Comparison of ENCODE assay signal across 8 mouse cellular contexts in the genomic region with DNA sequence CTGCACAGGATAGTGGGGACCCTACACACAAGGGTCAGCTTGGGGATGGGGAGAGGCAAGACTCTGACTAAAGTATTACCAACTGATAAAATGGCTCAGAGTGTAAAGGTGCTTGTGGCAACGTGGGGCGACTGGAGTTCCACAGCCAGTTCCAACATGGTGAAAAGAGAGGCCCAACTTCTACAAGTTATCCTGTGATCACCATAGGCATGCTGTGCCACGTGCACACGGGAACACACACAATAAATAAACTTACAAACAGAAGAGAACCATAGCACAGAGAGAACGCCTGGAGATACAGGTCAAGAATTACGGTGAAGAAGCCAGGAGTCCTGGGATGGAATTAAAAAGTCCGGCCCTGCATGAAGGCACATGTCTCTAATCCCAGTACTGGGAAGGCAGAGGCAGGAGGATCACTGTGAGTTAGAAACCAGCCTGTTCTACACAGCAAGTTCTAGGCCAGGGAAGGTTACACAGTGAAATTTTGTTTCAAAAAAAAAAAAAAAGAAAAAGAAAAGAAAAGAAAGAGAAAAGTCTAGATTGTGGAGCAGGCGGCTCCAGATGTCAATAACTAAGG. TPM values are rescaled to one million over a fixed set of nuclear protein-coding genes. Genes with fewer than 3 reads are reported as not detected.
DNase-seq lines count a peak whose midpoint lies in the region; ATAC-seq and TF ChIP-seq lines count a peak whose summit lies in the region.

No protein-coding gene starts in this region.

- DNase-seq in liver, adult 2 months (ENCODE audit: extremely low read depth, low read depth, low spot score), result no peak
- DNase-seq in liver, result no peak
- DNase-seq in embryonic facial prominence, embryonic 14.5 days (ENCODE audit: low spot score), result no peak
- DNase-seq in spleen, postnatal 10 days (ENCODE audit: low spot score in 2 of 2), result no peak
- no peak for DNase-seq in left cerebral cortex, postnatal 25 days (ENCODE audit: low spot score in 2 of 2)
- no peak for DNase-seq in cerebellum, adult 8-10 months

- no peak for TF ChIP-seq CTCF in liver, adult 2 months (IDR thresholded peaks at IDR 0.05; ENCODE audit: low read depth, low read length)
- no peak for TF ChIP-seq CTCF in intestine, postnatal 0 days (IDR thresholded peaks at IDR 0.05; ENCODE audit: low read depth)

- 2% methylated on average over 8 of the region's 8 CpGs for WGBS in liver, adult 2 months
- 9% methylated on average over 8 of the region's 8 CpGs for WGBS in embryonic facial prominence, embryonic 14.5 days
- 5% methylated on average over 8 of the region's 8 CpGs for WGBS in intestine, postnatal 0 days
- 13% methylated on average over 8 of the region's 8 CpGs for WGBS in neural tube, embryonic 14.5 days

- H3K9ac ChIP-seq in liver, adult 2 months (ENCODE audit: low read depth, low read length), result peak overlapping the region; percentile 77
- peak overlapping the region; percentile 88 for H3K9ac ChIP-seq in embryonic facial prominence, embryonic 14.5 days (ENCODE audit: low read depth, low read length)
- peak overlapping the region; percentile 80 for H3K9ac ChIP-seq in intestine, postnatal 0 days (ENCODE audit: low read depth, low read length)
- peak overlapping the region; percentile 80 for H3K9ac ChIP-seq in neural tube, embryonic 14.5 days (replicated peaks; ENCODE audit: low read depth, low read length)

- peak overlapping the region; percentile 72 for H3K4me3 ChIP-seq in liver, adult 2 months (ENCODE audit: insufficient read depth, low read depth, low read length)
- peak overlapping the region; percentile 78 for H3K4me3 ChIP-seq in embryonic facial prominence, embryonic 14.5 days (ENCODE audit: low read depth, low read length)
- peak overlapping the region; percentile 81 for H3K4me3 ChIP-seq in intestine, postnatal 0 days (ENCODE audit: low read depth, low read length)
- H3K4me3 ChIP-seq in neural tube, embryonic 14.5 days (ENCODE audit: low read depth, low read length), result peak overlapping the region; percentile 75

- peaks cover 2% of the 10 kb centered on the region; the same call in 1 of the 2 replicates for H3K36me3 ChIP-seq in liver, adult 2 months (ENCODE audit: control insufficient read depth, insufficient read depth, low read length)
- H3K36me3 ChIP-seq in embryonic facial prominence, embryonic 14.5 days (ENCODE audit: control insufficient read depth, insufficient read depth, low read length), result peaks cover 22% of the 10 kb centered on the region
- peaks cover 14% of the 10 kb centered on the region for H3K36me3 ChIP-seq in intestine, postnatal 0 days (ENCODE audit: control insufficient read depth, insufficient read depth)
- H3K36me3 ChIP-seq in neural tube, embryonic 14.5 days (ENCODE audit: control insufficient read depth, insufficient read depth, low read length), result peaks cover 7% of the 10 kb centered on the region; the same call in 1 of the 2 replicates

- intact Hi-C loops in left cerebral cortex, postnatal 25 days (cut with DNase I), result no loop called here

- no peak overlapping the region for H3K27ac ChIP-seq in liver, adult 2 months (replicated peaks; ENCODE audit: insufficient read depth, low read depth, low read length)
- peak overlapping the region; percentile 79 for H3K27ac ChIP-seq in embryonic facial prominence, embryonic 14.5 days (replicated peaks; ENCODE audit: low read depth, low read length)
- peak overlapping the region; percentile 73 for H3K27ac ChIP-seq in intestine, postnatal 0 days (ENCODE audit: low read depth, low read length)
- peak overlapping the region; percentile 66; the same call in 1 of the 2 replicates for H3K27ac ChIP-seq in neural tube, embryonic 14.5 days (ENCODE audit: low read depth, low read length)

- no peaks in the 10 kb centered on the region for H3K9me3 ChIP-seq in embryonic facial prominence, embryonic 14.5 days (ENCODE audit: control insufficient read depth, low read length)
- no peaks in the 10 kb centered on the region for H3K9me3 ChIP-seq in intestine, postnatal 0 days (ENCODE audit: control insufficient read depth)
- no peaks in the 10 kb centered on the region for H3K9me3 ChIP-seq in neural tube, embryonic 14.5 days (ENCODE audit: control insufficient read depth, low read length)

- H3K4me1 ChIP-seq in liver, adult 2 months (ENCODE audit: control insufficient read depth, insufficient read depth, low read length), result peaks cover 12% of the 10 kb centered on the region
- H3K4me1 ChIP-seq in embryonic facial prominence, embryonic 14.5 days (ENCODE audit: control insufficient read depth, insufficient read depth, low read length), result peaks cover 27% of the 10 kb centered on the region
- H3K4me1 ChIP-seq in intestine, postnatal 0 days (replicated peaks; ENCODE audit: control insufficient read depth, insufficient read depth, low read length), result peaks cover 2% of the 10 kb centered on the region; the same call in 1 of the 2 replicates
- peaks cover 19% of the 10 kb centered on the region for H3K4me1 ChIP-seq in neural tube, embryonic 14.5 days (ENCODE audit: control insufficient read depth, insufficient read depth, low read length)

- ATAC-seq in embryonic facial prominence, embryonic 14.5 days (ENCODE audit: low read depth), result no peak
- ATAC-seq in intestine, postnatal 0 days, result no peak
- no peak for ATAC-seq in neural tube, embryonic 14.5 days (ENCODE audit: low read depth)

- H3K79me2 ChIP-seq in liver, adult 2 months (ENCODE audit: control insufficient read depth, insufficient read depth, low read length), result peaks cover 30% of the 10 kb centered on the region; the same call in 1 of the 2 replicates

- H3K27me3 ChIP-seq in liver, adult 2 months (ENCODE audit: control insufficient read depth, insufficient read depth, low read length), result no peaks in the 10 kb centered on the region
- no peaks in the 10 kb centered on the region for H3K27me3 ChIP-seq in embryonic facial prominence, embryonic 14.5 days (replicated peaks; ENCODE audit: control insufficient read depth, insufficient read depth, low read length)
- H3K27me3 ChIP-seq in intestine, postnatal 0 days (replicated peaks; ENCODE audit: control insufficient read depth, insufficient read depth, low read length), result no peaks in the 10 kb centered on the region
- no peaks in the 10 kb centered on the region for H3K27me3 ChIP-seq in neural tube, embryonic 14.5 days (ENCODE audit: control insufficient read depth, insufficient read depth, low read length)

- peak overlapping the region; percentile 87 for H3K4me2 ChIP-seq in embryonic facial prominence, embryonic 14.5 days (ENCODE audit: low read depth, low read length)
- H3K4me2 ChIP-seq in intestine, postnatal 0 days (replicated peaks; ENCODE audit: low read depth), result peak overlapping the region; percentile 80
- peak overlapping the region; percentile 94 for H3K4me2 ChIP-seq in neural tube, embryonic 14.5 days (ENCODE audit: low read depth, low read length)

- TF ChIP-seq POLR2A in liver, adult 2 months (IDR thresholded peaks at IDR 0.05; ENCODE audit: extremely low read depth, insufficient read depth, low read length), result no peak

RNA-seq across cellular contexts. Expression of a gene that starts 0.6 kb away (rescaled TPM):
- 27.4 and 36.0 TPM in 2 replicates for total RNA-seq in liver, adult 2 months (2014; rRNA removed)
- polyA plus RNA-seq in liver, adult 2 months (2012; rRNA removed), result 41.2 and 41.8 TPM in 2 replicates
- 259 and 298 TPM in 2 replicates for polyA plus RNA-seq in embryonic facial prominence, embryonic 14.5 days (2014; fragmentation: Nextera tagmentation; extraction: Ambion mirVana)
- 113 and 115 TPM in 2 replicates for polyA plus RNA-seq in intestine, postnatal 0 days (2015; fragmentation: Nextera tagmentation; extraction: Ambion mirVana)
- 190 and 219 TPM in 2 replicates for polyA plus RNA-seq in neural tube, embryonic 14.5 days (2014; fragmentation: Nextera tagmentation; extraction: Ambion mirVana)
- 100 to 1,000 TPM; 144 to 153 TPM for total RNA-seq in left cerebral cortex, postnatal 25 days (2021)

RNA-seq across cellular contexts. Expression of a gene that starts 16.3 kb away (rescaled TPM):
- total RNA-seq in liver, adult 2 months (2014; rRNA removed), result 1.0 and 1.5 TPM in 2 replicates
- 1.9 and 3.5 TPM in 2 replicates for polyA plus RNA-seq in liver, adult 2 months (2012; rRNA removed)
- 6.2 and 6.9 TPM in 2 replicates for polyA plus RNA-seq in embryonic facial prominence, embryonic 14.5 days (2014; fragmentation: Nextera tagmentation; extraction: Ambion mirVana)
- polyA plus RNA-seq in intestine, postnatal 0 days (2015; fragmentation: Nextera tagmentation; extraction: Ambion mirVana), result 2.8 and 3.5 TPM in 2 replicates
- 27.5 and 35.3 TPM in 2 replicates for polyA plus RNA-seq in neural tube, embryonic 14.5 days (2014; fragmentation: Nextera tagmentation; extraction: Ambion mirVana)
- total RNA-seq in left cerebral cortex, postnatal 25 days (2021), result 10 to 100 TPM; 88.9 to 94.4 TPM

RNA-seq across cellular contexts. Expression of a gene that starts 18.1 kb away (rescaled TPM):
- total RNA-seq in liver, adult 2 months (2014; rRNA removed), result 9.3 and 16.4 TPM in 2 replicates
- 18.2 and 21.0 TPM in 2 replicates for polyA plus RNA-seq in liver, adult 2 months (2012; rRNA removed)
- polyA plus RNA-seq in embryonic facial prominence, embryonic 14.5 days (2014; fragmentation: Nextera tagmentation; extraction: Ambion mirVana), result 9.8 and 11.6 TPM in 2 replicates
- polyA plus RNA-seq in intestine, postnatal 0 days (2015; fragmentation: Nextera tagmentation; extraction: Ambion mirVana), result 8.0 and 9.2 TPM in 2 replicates
- polyA plus RNA-seq in neural tube, embryonic 14.5 days (2014; fragmentation: Nextera tagmentation; extraction: Ambion mirVana), result 7.9 and 10.2 TPM in 2 replicates
- 10 to 100 TPM; 11.6 to 12.7 TPM for total RNA-seq in left cerebral cortex, postnatal 25 days (2021)

RNA-seq across cellular contexts. Expression of a gene that starts 57.4 kb away (rescaled TPM):
- 1.8 and 5.3 TPM in 2 replicates for total RNA-seq in liver, adult 2 months (2014; rRNA removed)
- 19.6 and 22.1 TPM in 2 replicates for polyA plus RNA-seq in liver, adult 2 months (2012; rRNA removed)
- 64.2 and 71.4 TPM in 2 replicates for polyA plus RNA-seq in embryonic facial prominence, embryonic 14.5 days (2014; fragmentation: Nextera tagmentation; extraction: Ambion mirVana)
- polyA plus RNA-seq in intestine, postnatal 0 days (2015; fragmentation: Nextera tagmentation; extraction: Ambion mirVana), result 22.5 and 26.2 TPM in 2 replicates
- 29.4 and 35.2 TPM in 2 replicates for polyA plus RNA-seq in neural tube, embryonic 14.5 days (2014; fragmentation: Nextera tagmentation; extraction: Ambion mirVana)
- 10 to 100 TPM; 26.4 to 27.9 TPM for total RNA-seq in left cerebral cortex, postnatal 25 days (2021)

RNA-seq across cellular contexts. Expression of a gene that starts 57.4 kb away (rescaled TPM):
- 2.0 and 2.5 TPM in 2 replicates for total RNA-seq in liver, adult 2 months (2014; rRNA removed)
- 3.4 and 5.8 TPM in 2 replicates for polyA plus RNA-seq in liver, adult 2 months (2012; rRNA removed)
- polyA plus RNA-seq in embryonic facial prominence, embryonic 14.5 days (2014; fragmentation: Nextera tagmentation; extraction: Ambion mirVana), result 1.2 and 1.4 TPM in 2 replicates
- polyA plus RNA-seq in intestine, postnatal 0 days (2015; fragmentation: Nextera tagmentation; extraction: Ambion mirVana), result 0.22 and 0.42 TPM in 2 replicates
- 0.88 and 1.5 TPM in 2 replicates for polyA plus RNA-seq in neural tube, embryonic 14.5 days (2014; fragmentation: Nextera tagmentation; extraction: Ambion mirVana)
- 1 to 10 TPM; 1.6 to 3.0 TPM for total RNA-seq in left cerebral cortex, postnatal 25 days (2021)
